Mouse (Mus musculus): Measurements from ENCODE around the gene Cnn2. TPM values are rescaled to one million over a fixed set of nuclear protein-coding genes. Genes with fewer than 3 reads are reported as not detected.

The Cnn2 gene
- polyA plus RNA-seq, 1 experiment from 2014 or later: 223 TPM

GRCm38 (mm10) chr10:80017771-80018170 lies 29.4 kb downstream of the Cnn2 start:
- H3K27ac ChIP-seq: peak overlapping the region; percentile 35; the same call in 1 of the 2 replicates
- DNase-seq (ENCODE audit: low spot score): no peak
- peaks cover 32% of the 10 kb centered on the region for H3K4me1 ChIP-seq (replicated peaks)
- 76% methylated on average over 14 of the region's 14 CpGs for WGBS
- no peak overlapping the region for H3K4me3 ChIP-seq
- peaks cover 8% of the 10 kb centered on the region; the same call in 1 of the 2 replicates for H3K36me3 ChIP-seq
- H3K27me3 ChIP-seq (ENCODE audit: insufficient read depth, poor library complexity, severe bottlenecking): peaks cover 81% of the 10 kb centered on the region
- H3K9me3 ChIP-seq: no peaks in the 10 kb centered on the region

GRCm38 (mm10) chr10:80018739-80019297 lies 30.4 kb downstream of the Cnn2 start:
- Histone ChIP-seq H3K4me3 (peak overlapping the region; percentile 49), H3K9me3 (no peaks in the 10 kb centered on the region), H3K4me1 (replicated peaks) (peaks cover 32% of the 10 kb centered on the region), H3K27ac (peak overlapping the region; percentile 86), H3K27me3 (ENCODE audit: insufficient read depth, poor library complexity, severe bottlenecking) (peaks cover 71% of the 10 kb centered on the region), H3K36me3 (peaks cover 11% of the 10 kb centered on the region; the same call in 1 of the 2 replicates)
- peak; percentile 15 for DNase-seq (ENCODE audit: low spot score)
- 5% methylated on average over 15 of the region's 15 CpGs for WGBS

- Histone ChIP-seq H3K27ac (peak overlapping the region; percentile 86), H3K9me3 (no peaks in the 10 kb centered on the region)
- DNase-seq (ENCODE audit: low spot score): peak; percentile 58
Observed at GRCm38 (mm10) chr10:80019471-80020131, 31.2 kb downstream of the Cnn2 start.

GRCm38 (mm10) chr10:80020191-80020590 lies 31.8 kb downstream of the Cnn2 start:
- Histone ChIP-seq H3K4me1 (replicated peaks) (peaks cover 40% of the 10 kb centered on the region), H3K27me3 (ENCODE audit: insufficient read depth, poor library complexity, severe bottlenecking) (peaks cover 57% of the 10 kb centered on the region), H3K4me3 (peak overlapping the region; percentile 49), H3K27ac (peak overlapping the region; percentile 86), H3K9me3 (no peaks in the 10 kb centered on the region), H3K36me3 (peaks cover 11% of the 10 kb centered on the region; the same call in 1 of the 2 replicates)
- DNase-seq (ENCODE audit: low spot score): peak; percentile 20
- 21% methylated on average over 11 of the region's 11 CpGs for WGBS

More at GRCm38 (mm10) chr10:80019471-80020131, 31.2 kb downstream of the Cnn2 start:
- Histone ChIP-seq H3K4me3 (peak overlapping the region; percentile 49), H3K27me3 (ENCODE audit: insufficient read depth, poor library complexity, severe bottlenecking) (peaks cover 63% of the 10 kb centered on the region), H3K4me1 (replicated peaks) (peaks cover 36% of the 10 kb centered on the region), H3K36me3 (peaks cover 11% of the 10 kb centered on the region; the same call in 1 of the 2 replicates)
- 5% methylated on average over 20 of the region's 20 CpGs for WGBS

- Histone ChIP-seq H3K27me3 (ENCODE audit: insufficient read depth, poor library complexity, severe bottlenecking) (peaks cover 51% of the 10 kb centered on the region), H3K27ac (no peak overlapping the region), H3K4me3 (peak overlapping the region; percentile 49), H3K4me1 (replicated peaks) (peaks cover 43% of the 10 kb centered on the region), H3K9me3 (no peaks in the 10 kb centered on the region), H3K36me3 (peaks cover 11% of the 10 kb centered on the region; the same call in 1 of the 2 replicates)
- DNase-seq (ENCODE audit: low spot score): no peak
- 87% methylated on average over 18 of the region's 18 CpGs for WGBS
Observed at GRCm38 (mm10) chr10:80020603-80021319, 32.4 kb downstream of the Cnn2 start.

- peaks cover 49% of the 10 kb centered on the region for H3K4me1 ChIP-seq (replicated peaks)
- peaks cover 11% of the 10 kb centered on the region; the same call in 1 of the 2 replicates for H3K36me3 ChIP-seq
- DNase-seq (ENCODE audit: low spot score): no peak
- no peak overlapping the region for H3K27ac ChIP-seq
- WGBS: 94% methylated on average over 13 of the region's 13 CpGs
- H3K4me3 ChIP-seq: 0 out of 2 replicates have a peak overlapping the region, but pooled peaks have one; percentile 10
- H3K9me3 ChIP-seq: no peaks in the 10 kb centered on the region
- peaks cover 46% of the 10 kb centered on the region for H3K27me3 ChIP-seq (ENCODE audit: insufficient read depth, poor library complexity, severe bottlenecking)
Observed at GRCm38 (mm10) chr10:80021320-80021641, 32.9 kb downstream of the Cnn2 start.

GRCm38 (mm10) chr10:80022164-80022563 lies 33.8 kb downstream of the Cnn2 start:
- Histone ChIP-seq H3K9me3 (no peaks in the 10 kb centered on the region), H3K27me3 (ENCODE audit: insufficient read depth, poor library complexity, severe bottlenecking) (peaks cover 37% of the 10 kb centered on the region), H3K36me3 (peaks cover 11% of the 10 kb centered on the region; the same call in 1 of the 2 replicates), H3K4me3 (no peak overlapping the region), H3K4me1 (replicated peaks) (peaks cover 49% of the 10 kb centered on the region), H3K27ac (no peak overlapping the region)
- DNase-seq (ENCODE audit: low spot score): no peak
- WGBS: 92% methylated on average over 12 of the region's 12 CpGs

- Histone ChIP-seq H3K9me3 (no peaks in the 10 kb centered on the region), H3K4me3 (no peak overlapping the region), H3K27me3 (ENCODE audit: insufficient read depth, poor library complexity, severe bottlenecking) (peaks cover 31% of the 10 kb centered on the region), H3K4me1 (replicated peaks) (peaks cover 47% of the 10 kb centered on the region), H3K27ac (no peak overlapping the region), H3K36me3 (peaks cover 11% of the 10 kb centered on the region; the same call in 1 of the 2 replicates)
- DNase-seq (ENCODE audit: low spot score): no peak
- 95% methylated on average over 8 of the region's 8 CpGs for WGBS
Observed at GRCm38 (mm10) chr10:80022806-80023205, 34.4 kb downstream of the Cnn2 start.

- Histone ChIP-seq H3K36me3 (peaks cover 11% of the 10 kb centered on the region; the same call in 1 of the 2 replicates), H3K4me1 (replicated peaks) (peaks cover 48% of the 10 kb centered on the region), H3K4me3 (no peak overlapping the region), H3K9me3 (no peaks in the 10 kb centered on the region), H3K27me3 (ENCODE audit: insufficient read depth, poor library complexity, severe bottlenecking) (peaks cover 25% of the 10 kb centered on the region), H3K27ac (no peak overlapping the region)
- no peak for DNase-seq (ENCODE audit: low spot score)
- 89% methylated on average over 5 of the region's 5 CpGs for WGBS
Observed at GRCm38 (mm10) chr10:80023758-80024157, 35.4 kb downstream of the Cnn2 start.

- Histone ChIP-seq H3K4me1 (replicated peaks) (peaks cover 41% of the 10 kb centered on the region), H3K27ac (peak overlapping the region; percentile 13; the same call in 1 of the 2 replicates), H3K9me3 (no peaks in the 10 kb centered on the region), H3K4me3 (peak overlapping the region; percentile 14; the same call in 1 of the 2 replicates), H3K27me3 (ENCODE audit: insufficient read depth, poor library complexity, severe bottlenecking) (peaks cover 18% of the 10 kb centered on the region), H3K36me3 (peaks cover 11% of the 10 kb centered on the region; the same call in 1 of the 2 replicates)
- no peak for DNase-seq (ENCODE audit: low spot score)
- 79% methylated on average over 15 of the region's 15 CpGs for WGBS
Observed at GRCm38 (mm10) chr10:80024229-80025043, 36.1 kb downstream of the Cnn2 start.

GRCm38 (mm10) chr10:80025044-80025347 lies 36.6 kb downstream of the Cnn2 start:
- Histone ChIP-seq H3K27ac (no peak overlapping the region), H3K4me1 (replicated peaks) (peaks cover 35% of the 10 kb centered on the region), H3K4me3 (no peak overlapping the region), H3K27me3 (ENCODE audit: insufficient read depth, poor library complexity, severe bottlenecking) (peaks cover 12% of the 10 kb centered on the region), H3K36me3 (peaks cover 11% of the 10 kb centered on the region; the same call in 1 of the 2 replicates), H3K9me3 (no peaks in the 10 kb centered on the region)
- no peak for DNase-seq (ENCODE audit: low spot score)
- WGBS: 65% methylated on average over 4 of the region's 4 CpGs

- no peak for DNase-seq (ENCODE audit: low spot score)
- Histone ChIP-seq H3K4me1 (replicated peaks) (peaks cover 35% of the 10 kb centered on the region), H3K4me3 (no peak overlapping the region), H3K36me3 (peaks cover 11% of the 10 kb centered on the region; the same call in 1 of the 2 replicates), H3K27me3 (ENCODE audit: insufficient read depth, poor library complexity, severe bottlenecking) (peaks cover 7% of the 10 kb centered on the region), H3K27ac (no peak overlapping the region), H3K9me3 (no peaks in the 10 kb centered on the region)
- 75% methylated on average over 10 of the region's 10 CpGs for WGBS
Observed at GRCm38 (mm10) chr10:80025463-80025862, 37.1 kb downstream of the Cnn2 start.

Measured in hindbrain, embryonic 10.5 days (tissue).